Mouse (Mus musculus) spleen, postnatal 4 days (tissue): Measurements from ENCODE around the gene Plpp7.
A peak's percentile ranks its signal among the peaks of the same experiment; 100 is the strongest.

Experiments
- DNase-seq, 2 experiments: peaks; one replicate each; pipeline ENCODE4 v3.0.0; 2022; ENCODE audit warnings: low spot score in 2 of 2

Plpp7 gene

DNA sequence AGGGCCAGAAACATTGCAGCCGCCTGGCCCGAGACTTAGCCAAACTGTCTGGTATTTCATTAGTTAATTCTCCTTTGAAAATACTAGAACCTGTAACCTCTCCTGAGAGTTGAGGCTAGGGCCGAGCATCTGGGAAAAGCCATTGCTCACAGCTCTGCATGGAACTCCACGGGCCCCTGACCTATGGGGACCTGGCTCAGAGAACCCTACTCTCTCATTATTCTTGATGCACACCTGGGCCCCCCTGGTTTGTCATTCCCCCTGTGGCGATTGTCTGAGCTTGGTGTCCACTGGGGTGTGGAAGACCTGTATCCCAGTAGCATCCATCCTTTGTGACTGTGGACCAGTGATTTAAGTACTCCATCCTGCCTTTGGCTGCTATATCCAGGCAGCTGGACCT is 44.0 kb downstream of the Plpp7 start:
- no peak for DNase-seq

DNA sequence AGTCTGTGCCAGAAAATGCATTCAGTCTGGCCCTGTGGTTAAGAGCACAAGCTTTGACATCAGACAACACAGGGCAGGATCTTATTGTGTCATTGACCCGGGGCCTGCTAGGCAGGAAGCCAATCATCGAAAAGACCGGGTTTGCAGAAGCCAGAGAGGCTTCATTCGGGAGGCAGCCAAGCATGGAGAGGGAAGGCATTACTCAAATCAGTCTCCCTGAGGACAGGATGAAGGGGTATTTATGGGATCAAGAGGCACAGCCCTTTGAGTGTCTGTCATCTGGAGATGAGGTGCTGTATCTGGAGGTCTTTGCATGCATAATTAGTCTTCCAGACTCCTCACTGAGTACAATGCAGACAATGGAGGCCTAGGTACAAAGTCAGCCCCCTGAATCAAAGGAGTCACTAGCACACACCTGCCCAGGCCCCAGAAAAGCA is 45.2 kb downstream of the Plpp7 start:
- DNase-seq: no peak

DNA sequence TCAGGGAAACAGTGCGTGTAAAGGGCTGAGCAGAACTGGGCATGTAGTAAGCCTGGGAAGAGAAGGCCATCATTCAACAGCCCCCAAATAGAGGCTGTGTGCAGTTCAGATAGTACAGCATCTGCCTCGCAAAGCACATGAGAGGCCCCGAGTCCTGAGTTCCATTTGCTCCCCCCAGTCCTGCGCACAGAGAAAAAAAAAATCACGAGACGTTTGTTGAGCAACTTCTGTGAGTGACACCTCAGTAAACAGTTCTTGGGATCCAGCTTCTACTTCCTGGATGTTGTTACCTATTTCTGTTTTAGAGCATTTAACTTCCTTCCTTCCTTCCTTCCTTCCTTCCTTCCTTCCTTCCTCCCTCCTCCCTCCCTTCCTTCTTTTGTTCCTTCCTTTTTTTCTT is 46.3 kb downstream of the Plpp7 start:
- no peak for DNase-seq

DNA sequence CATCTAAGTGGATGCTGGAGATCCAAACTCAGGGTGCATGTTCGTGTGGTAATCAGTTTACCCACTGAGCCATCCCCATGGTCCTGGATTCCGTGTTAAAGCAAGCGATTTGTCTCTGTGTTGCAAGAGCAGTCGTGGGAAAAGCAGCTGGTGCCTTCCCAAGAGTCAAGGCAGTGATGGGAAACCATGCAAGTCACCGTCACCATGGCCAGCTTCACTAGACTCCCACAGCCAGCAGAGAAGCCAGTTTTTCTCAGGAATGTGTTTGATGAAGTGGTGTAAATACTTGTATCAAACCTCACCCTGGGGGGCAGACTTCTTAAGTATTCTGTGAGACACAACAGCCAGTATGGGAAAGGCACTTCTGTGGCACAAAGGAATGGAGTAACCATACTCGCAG is 47.0 kb downstream of the Plpp7 start:
- no peak for DNase-seq

DNA sequence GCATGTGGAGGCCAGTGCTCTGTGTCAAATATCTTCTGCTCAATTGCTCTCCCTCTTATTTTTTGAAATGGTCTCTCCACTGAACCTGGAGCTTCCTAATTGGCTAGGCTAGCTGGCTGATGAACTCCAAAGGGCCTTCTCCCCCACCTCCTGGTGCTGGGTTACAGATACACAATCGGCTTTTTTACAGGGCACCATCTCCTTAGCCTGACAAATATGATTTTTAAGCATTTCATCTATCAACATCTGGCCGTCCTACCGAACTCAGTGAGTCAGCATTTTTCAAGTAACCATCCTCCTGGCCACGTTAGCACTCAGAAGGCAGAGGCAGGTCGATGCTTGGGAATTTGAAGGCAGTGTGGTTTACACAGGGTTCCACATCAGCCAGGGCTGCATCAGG is 49.3 kb downstream of the Plpp7 start:
- no peak for DNase-seq

DNA sequence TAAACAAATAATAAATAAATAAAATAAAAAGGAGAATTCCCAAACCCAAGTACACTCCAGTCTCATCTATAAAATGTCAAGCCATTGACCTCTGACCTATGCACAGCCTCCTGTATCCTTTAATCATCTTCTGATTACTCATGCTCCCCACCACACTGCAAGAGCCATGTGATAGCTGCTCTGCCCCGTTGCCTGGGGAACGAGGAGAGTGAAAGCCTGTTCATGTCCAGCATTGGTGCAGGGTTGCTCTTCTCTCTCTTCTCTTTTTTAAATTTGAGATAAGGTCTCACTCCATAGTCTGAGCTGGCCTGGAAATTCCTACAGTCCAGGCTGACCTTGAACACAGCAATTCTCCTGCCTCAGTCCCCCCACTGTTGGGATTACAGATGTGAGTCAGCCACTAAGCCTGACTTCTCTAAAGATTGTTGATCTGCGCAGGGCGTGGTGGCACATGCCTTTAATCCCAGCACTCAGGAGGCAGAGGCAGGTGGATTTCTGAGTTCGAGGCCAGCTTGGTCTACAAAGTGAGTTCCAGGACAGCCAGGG is 51.4 kb downstream of the Plpp7 start:
- no peak for DNase-seq

DNA sequence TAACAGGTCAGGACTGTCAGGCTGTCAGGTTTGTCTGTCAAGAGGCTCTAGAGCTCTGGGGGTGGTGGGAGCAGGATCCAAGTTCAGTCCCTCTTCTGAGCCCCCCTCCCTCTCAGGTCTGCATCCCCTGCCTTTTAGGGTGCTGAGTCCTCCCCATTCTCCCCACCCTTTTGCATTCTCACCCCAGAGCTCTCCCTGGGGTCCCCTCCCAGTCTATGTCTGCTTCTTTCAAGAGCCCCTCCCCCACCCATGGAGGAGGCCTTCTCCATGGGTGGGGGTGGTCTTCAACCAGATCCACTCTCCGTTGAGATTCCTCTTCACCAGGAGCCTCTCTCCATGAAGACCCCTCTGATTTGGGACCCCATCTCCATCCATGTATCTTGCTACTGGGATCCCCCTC is 54.8 kb downstream of the Plpp7 start:
- DNase-seq: no peak

DNA sequence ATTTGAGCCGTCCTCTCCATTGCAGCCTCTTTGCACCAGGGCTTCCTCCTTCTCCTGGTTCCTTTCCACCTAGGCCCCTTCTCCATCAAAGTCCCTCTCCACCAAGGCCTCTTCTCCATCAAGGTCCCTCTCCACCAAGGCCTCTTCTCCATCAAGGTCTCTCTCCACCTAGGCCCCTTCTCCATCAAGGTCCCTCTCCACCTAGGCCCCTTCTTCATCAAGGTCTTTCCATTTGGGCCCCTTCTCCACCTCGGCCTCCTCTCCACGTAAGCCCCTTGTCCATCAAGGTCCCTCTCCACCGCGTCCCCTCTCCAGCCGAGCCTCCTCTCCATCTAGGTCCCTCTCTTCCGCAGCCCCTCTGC is 55.2 kb downstream of the Plpp7 start:
- DNase-seq: no peak

DNA sequence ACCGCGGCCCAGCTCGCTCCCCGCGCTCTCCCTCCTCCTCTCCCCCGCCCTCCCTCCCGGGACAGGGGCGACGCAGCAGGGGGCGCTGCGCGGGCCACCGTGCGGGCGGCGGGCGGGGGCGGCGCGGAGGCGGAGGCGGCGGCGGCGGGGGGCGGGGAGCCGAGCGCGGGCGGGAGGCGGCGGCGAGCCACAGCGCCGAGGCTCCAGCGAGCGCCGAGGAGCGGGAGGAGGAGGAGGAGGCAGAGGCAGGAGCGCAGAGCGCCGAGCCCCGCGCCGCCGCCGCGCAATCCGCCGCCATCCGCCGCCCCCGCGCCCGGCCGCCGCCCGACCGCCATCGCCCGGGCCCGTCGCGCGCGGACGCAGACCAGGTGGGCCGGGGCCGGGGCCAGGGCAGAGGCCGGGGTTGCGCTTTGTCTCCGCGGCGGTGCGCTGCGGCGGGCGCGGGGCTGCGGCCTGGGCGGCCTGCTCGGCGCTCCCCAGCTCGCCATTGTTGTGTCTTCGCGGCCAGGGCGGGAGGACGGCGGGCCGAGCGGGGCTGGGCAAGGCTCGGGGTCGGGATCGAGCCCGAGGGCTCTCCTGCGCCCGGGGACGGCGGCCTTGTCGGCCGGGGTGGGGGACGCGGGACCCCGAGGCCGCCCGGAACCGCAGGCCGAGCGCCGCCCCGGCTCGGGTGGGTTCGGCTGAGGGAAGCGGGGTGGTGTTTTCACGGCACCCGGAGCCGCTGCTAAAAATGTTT is 55.8 kb downstream of the Plpp7 start, which contains the start of gene Prrc2b:
TSS of gene Prrc2b (plus strand) at position 159 of the 736 bp plus-strand sequence.
- peak; percentile 73 to 88 for DNase-seq

DNA sequence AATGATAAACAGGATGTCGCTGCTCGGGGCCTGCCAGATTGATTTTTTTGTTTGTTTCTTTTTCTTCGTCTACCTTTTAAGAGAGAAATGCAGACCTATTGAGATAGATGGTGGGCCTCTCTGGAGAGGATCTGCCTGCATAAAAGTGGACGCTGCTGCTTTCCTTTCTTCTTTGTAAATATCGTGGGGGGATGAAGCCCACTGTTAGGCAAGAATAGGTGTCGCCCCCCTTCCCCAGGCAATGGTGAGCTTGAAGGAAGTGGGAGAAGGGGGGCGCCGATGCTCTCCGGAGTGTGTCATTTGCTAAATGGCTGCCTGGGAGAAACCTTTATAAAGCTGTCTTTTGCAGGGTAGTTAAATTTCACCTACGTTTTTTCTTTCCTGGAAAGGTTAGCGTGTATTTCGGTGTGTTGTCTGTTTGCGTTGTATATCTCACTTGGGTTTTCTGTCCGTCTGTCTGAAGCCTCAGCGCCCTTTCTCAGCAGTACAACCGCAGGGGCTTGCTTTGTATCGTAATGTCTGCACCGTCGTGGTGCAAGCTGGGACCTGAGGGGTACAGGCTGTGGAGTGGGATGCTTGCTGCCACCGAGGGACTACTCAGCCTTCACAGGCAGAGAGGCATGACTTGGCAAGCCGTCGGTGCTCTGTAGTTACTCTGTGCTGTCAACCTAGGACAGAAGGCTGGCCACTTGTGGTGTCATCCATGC is 56.5 kb downstream of the Plpp7 start:
- peak; percentile 57 to 78 for DNase-seq

DNA sequence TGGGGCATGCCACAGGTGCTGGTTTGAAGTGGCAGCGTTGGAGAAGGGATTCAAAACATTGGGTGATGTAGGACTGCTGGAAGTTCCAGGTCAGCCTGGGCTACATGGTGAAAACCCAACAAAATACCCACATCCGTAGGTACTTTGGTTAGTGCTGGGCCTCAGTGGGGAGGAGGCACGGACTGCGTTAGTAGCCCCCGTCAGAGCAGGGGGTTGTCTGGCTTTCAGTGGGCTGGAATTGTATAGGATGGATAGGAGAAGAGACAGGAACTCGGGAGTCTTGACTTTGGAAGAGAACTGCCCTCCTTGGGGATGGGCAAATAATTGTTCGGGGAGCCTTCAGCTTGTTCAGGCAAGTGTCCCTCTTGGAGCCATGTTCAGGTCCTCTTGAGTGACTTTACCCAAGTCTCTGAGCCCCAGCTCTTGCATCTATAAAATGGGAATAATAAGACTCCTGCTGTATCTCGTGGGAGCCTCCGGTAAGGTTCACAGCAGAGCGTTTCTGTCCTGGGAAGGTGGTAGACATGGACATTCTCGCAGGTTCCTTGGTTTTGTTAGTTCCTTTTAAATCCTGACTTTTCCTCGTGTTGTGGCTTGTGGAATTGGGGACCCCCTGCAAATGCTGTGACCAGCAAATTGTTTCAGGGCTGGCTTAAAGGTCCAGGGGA is 57.2 kb downstream of the Plpp7 start:
- no peak for DNase-seq

DNA sequence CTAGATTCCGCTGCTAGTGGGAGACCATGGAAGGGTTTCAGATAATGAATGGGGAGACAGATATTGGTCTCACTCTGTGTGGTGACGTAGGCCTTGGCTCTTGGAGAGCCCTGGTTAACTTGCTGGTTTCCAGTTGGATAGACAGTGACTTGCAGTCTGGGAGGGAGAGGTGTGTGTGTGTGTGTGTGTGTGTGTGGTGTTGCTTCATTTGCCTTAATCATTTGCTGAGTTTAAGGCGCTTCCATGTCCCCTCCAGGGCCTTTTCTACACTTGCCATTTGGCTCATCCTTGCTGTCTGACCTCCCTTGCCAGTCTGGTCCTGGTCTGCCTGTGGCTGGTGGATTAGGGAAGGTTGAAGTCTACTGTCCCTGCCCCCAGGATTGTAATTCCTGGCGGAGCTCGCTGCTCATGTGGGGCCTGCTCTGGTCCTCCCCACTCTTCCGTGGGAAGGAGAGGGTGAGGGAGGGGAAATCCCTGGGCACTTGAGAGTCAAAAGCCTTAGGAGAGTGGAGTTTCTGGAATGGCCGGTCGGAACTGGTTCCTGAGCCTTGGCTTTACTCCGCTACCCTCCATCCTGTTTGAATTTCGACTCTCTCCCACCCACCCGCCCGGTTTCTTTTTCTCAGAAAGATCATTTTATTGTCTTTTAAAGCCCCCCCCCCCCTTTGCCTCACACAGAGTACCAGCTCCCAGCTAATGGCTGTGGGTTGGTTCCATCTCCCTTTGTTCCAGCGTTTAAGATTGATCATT is 57.9 kb downstream of the Plpp7 start:
- DNase-seq: no peak

DNA sequence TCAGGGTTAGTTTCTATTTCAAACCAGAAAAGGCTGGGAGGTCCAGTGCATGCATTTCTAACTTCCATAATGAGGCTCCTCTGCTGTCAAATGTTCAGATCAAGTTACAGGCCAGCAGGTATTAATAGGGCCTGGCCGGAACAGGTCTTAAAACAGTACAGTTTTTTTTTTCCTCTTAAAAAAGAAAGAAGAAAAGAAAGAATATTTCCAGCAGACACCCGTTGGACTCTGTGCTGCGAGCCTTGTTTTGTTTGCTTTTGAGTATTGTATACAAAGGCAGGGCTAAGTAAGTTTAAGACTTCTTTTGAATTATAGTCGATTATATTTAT is 58.4 kb downstream of the Plpp7 start:
- no peak for DNase-seq

DNA sequence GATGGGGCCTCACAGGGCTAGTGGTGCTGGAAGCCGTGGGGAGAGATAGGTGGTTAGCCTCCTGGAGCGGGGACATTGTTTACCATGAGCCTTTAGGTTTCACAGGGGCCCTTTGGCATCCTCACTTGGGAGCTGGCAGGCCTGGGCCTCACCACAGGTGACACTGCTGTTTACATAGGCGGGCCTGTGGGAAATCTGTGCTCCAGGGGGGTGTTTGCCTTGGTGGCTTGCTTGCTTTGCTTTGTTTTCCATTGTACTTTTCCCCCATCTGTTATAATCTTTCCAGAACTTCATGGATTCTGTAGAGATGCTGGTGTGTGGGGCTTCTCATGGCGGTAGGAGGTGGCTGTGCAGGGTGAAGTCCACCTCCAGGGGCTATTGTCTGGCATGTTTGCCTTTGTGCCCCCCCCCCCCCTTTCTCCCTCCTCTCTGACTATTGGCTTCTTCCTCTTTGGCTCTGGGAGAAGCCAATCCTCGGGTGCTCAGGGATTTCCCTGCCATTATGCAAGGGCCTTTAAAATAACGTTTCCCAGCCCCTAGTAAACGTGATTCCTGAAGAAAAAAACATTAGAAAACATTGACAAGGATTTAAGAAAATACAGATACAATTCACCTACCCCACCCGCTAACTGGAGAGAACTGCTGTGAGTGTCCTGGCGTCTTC is 59.1 kb downstream of the Plpp7 start:
- no peak for DNase-seq

DNA sequence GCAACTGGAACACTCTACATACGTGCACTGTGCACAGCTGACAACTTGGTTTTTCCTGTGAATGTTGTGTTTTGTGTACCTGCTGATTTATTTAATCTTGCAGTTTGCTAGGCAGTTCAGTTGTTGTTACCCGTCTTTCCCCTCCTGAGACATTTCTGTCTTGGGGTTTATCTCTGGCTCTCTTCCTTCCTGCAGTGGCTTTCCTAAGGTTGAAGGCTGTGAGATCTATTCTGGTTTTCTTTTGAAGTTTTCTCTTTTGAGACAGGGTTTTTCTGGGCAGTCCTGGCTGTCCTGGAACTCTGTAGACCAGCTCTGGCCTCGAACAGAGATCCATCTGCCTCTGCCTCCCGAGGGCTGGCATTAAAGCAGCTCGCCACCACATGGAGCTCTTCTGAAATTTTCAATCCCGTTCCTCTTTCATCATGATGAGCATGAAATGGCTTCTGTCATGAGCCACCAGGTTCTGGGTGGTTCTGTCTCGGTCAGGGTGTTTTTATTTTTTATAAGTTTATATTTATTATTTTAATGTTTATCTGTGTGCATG is 59.7 kb downstream of the Plpp7 start:
- no peak for DNase-seq

DNA sequence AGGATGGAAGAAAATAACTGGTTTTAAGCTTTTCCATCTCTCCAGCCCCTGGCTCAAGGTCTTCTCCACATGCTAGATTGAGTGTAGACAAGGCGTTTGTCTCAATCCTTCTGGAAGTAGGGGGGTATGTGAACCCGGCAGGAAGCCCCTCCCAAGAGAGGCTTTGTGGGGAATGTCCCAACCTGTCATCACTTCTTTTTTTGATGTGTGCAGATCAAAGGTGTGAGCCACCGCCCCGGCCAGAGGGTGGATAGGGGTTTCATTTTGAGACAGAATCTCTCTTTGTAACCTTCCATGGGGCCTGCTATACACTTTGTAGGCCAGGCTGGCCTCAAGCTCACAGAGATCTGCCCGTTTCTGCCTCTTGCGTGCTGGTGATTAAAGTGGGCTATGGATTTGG is 60.3 kb downstream of the Plpp7 start:
- DNase-seq: no peak

DNA sequence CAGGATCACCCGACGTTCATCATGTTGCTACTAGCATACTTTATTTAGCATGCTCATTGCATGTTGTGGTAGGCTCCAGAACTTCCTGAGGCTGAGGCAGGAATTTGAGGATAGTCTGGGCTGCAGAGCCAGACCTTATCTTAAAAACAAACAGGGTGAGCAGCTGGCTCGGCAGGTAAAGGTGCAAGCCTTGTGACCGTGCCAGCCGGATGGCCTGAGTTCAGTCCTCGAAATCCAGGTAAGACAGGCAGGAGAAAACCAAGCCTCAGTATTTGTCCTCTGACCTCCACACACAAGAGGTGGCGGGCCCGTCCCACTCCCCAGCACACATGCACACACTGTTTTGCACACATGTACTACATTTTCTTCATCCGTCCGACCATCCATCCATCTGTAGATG is 61.3 kb downstream of the Plpp7 start:
- no peak for DNase-seq

DNA sequence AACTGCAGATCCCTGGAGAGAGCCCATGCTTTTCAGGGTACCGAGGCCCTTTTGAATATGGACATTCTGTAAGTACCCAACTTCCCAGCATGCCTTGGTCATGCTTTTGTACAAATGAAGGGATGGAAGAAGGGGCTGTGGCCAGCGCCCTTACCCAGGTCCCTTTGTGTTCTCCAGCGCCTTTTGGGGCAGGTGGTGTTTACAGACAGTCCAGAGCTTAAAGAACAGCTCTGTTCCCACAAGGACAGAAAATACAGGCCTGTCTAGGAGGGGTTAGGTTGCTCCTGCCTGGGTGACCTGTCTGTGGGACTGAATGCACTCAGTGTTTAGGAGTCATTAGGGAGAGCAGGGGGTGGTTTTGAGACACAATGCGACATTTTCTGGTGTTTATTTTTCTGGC is 62.0 kb downstream of the Plpp7 start:
- DNase-seq: no peak

DNA sequence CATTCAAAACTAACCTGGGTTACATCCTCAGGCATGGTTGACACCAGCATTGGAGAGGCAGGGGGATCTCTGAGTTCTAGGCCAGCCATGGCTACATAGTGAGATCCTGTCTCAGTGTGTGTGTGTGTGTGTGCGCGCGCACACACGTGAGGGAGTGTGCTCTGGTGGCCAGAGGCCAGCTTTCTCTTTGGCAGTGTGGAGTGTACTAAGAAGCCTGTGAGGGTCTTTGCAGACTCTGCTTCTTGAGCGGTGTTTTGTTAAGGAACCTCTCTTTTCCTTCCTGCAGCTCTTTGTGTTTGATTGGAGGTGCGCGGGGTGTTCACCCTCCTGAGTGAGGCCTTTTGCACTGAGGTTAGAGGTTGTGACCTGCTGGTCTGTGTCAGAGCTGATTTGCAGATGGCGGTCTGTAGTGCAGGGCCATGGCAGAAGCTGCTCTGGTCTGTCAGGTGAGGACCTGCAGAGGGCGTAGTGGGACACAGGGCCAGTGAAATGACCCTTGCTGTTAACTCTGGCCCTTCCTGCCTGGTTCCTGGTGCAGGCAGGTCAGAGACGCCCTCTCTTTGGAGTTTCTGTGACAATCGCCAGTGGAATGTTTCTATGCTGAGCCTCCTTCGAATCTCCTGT is 63.4 kb downstream of the Plpp7 start:
- no peak for DNase-seq
